Mouse (Mus musculus): ENCODE data around the gene Kcng1. TPM values are rescaled to one million over a fixed set of nuclear protein-coding genes. Genes with fewer than 3 reads are reported as not detected.

The Kcng1 gene
- polyA plus RNA-seq, 1 experiment from 2014 or later, result 0.10 TPM

- Histone ChIP-seq H3K27ac (no peak overlapping the region), H3K4me1 (replicated peaks) (no peaks in the 10 kb centered on the region), H3K4me2 (no peak overlapping the region), H3K4me3 (replicated peaks) (no peak overlapping the region), H3K36me3 (no peaks in the 10 kb centered on the region), H3K9me3 (replicated peaks) (no peaks in the 10 kb centered on the region), H3K27me3 (peaks cover 28% of the 10 kb centered on the region), H3K9ac (no peak overlapping the region)
- no peak for ATAC-seq (ENCODE audit: low read depth)
- DNase-seq, result no peak
- 35% methylated on average over 3 of the region's 3 CpGs for WGBS (ENCODE audit: insufficient replicate concordance)
Measured at GRCm38 (mm10) chr2:168260124-168260523, 21.4 kb downstream of the Kcng1 start.

GRCm38 (mm10) chr2:168259046-168259445 is 22.5 kb downstream of the Kcng1 start:
- peaks cover 32% of the 10 kb centered on the region for H3K27me3 ChIP-seq

GRCm38 (mm10) chr2:168257188-168257587 is 24.3 kb downstream of the Kcng1 start:
- Histone ChIP-seq H3K9me3 (replicated peaks) (no peaks in the 10 kb centered on the region), H3K36me3 (no peaks in the 10 kb centered on the region), H3K4me3 (replicated peaks) (no peak overlapping the region), H3K9ac (no peak overlapping the region), H3K4me1 (replicated peaks) (no peaks in the 10 kb centered on the region), H3K4me2 (no peak overlapping the region), H3K27ac (no peak overlapping the region), H3K27me3 (peaks cover 39% of the 10 kb centered on the region)
- no peak for ATAC-seq (ENCODE audit: low read depth)
- 46% methylated on average over 4 of the region's 4 CpGs for WGBS (ENCODE audit: insufficient replicate concordance)
- DNase-seq, result no peak

More at GRCm38 (mm10) chr2:168259046-168259445, 22.5 kb downstream of the Kcng1 start:
- Histone ChIP-seq H3K4me3 (replicated peaks) (no peak overlapping the region), H3K36me3 (no peaks in the 10 kb centered on the region), H3K9ac (no peak overlapping the region), H3K4me1 (replicated peaks) (no peaks in the 10 kb centered on the region), H3K4me2 (no peak overlapping the region), H3K27ac (no peak overlapping the region), H3K9me3 (replicated peaks) (no peaks in the 10 kb centered on the region)
- ATAC-seq (ENCODE audit: low read depth), result no peak
- 59% methylated on average over 8 of the region's 8 CpGs for WGBS (ENCODE audit: insufficient replicate concordance)
- no peak for DNase-seq

GRCm38 (mm10) chr2:168256506-168256905 is 25.0 kb downstream of the Kcng1 start:
- WGBS (ENCODE audit: insufficient replicate concordance), result 55% methylated on average over 3 of the region's 3 CpGs
- Histone ChIP-seq H3K27me3 (peaks cover 37% of the 10 kb centered on the region), H3K9me3 (replicated peaks) (no peaks in the 10 kb centered on the region), H3K4me3 (replicated peaks) (no peak overlapping the region), H3K4me2 (no peak overlapping the region), H3K36me3 (no peaks in the 10 kb centered on the region), H3K4me1 (replicated peaks) (no peaks in the 10 kb centered on the region), H3K9ac (no peak overlapping the region), H3K27ac (no peak overlapping the region)
- DNase-seq (no peak), ATAC-seq (ENCODE audit: low read depth) (no peak)

- Histone ChIP-seq H3K27ac (no peak overlapping the region), H3K9me3 (replicated peaks) (no peaks in the 10 kb centered on the region), H3K27me3 (peaks cover 32% of the 10 kb centered on the region), H3K36me3 (no peaks in the 10 kb centered on the region), H3K4me1 (replicated peaks) (no peaks in the 10 kb centered on the region), H3K4me3 (replicated peaks) (no peak overlapping the region), H3K9ac (no peak overlapping the region), H3K4me2 (no peak overlapping the region)
- 14% methylated on average over 7 of the region's 7 CpGs for WGBS (ENCODE audit: insufficient replicate concordance)
- DNase-seq (no peak), ATAC-seq (ENCODE audit: low read depth) (no peak)
Measured at GRCm38 (mm10) chr2:168253822-168254221, 27.7 kb downstream of the Kcng1 start.

- Histone ChIP-seq H3K4me2 (no peak overlapping the region), H3K27me3 (peaks cover 32% of the 10 kb centered on the region), H3K9me3 (replicated peaks) (no peaks in the 10 kb centered on the region), H3K9ac (no peak overlapping the region), H3K36me3 (no peaks in the 10 kb centered on the region), H3K4me1 (replicated peaks) (no peaks in the 10 kb centered on the region), H3K27ac (no peak overlapping the region), H3K4me3 (replicated peaks) (no peak overlapping the region)
- peak; percentile 35; the same call in 1 of the 2 replicates for ATAC-seq (ENCODE audit: low read depth)
- 12% methylated on average over 16 of the region's 16 CpGs for WGBS (ENCODE audit: insufficient replicate concordance)
- DNase-seq, result no peak
Measured at GRCm38 (mm10) chr2:168252639-168253292, 28.8 kb downstream of the Kcng1 start.

GRCm38 (mm10) chr2:168250270-168250669 is 31.3 kb downstream of the Kcng1 start:
- DNase-seq, result peak; percentile 63
- Histone ChIP-seq H3K4me1 (replicated peaks) (no peaks in the 10 kb centered on the region), H3K36me3 (no peaks in the 10 kb centered on the region), H3K4me3 (replicated peaks) (no peak overlapping the region), H3K4me2 (no peak overlapping the region), H3K9ac (no peak overlapping the region), H3K27ac (no peak overlapping the region), H3K27me3 (peaks cover 37% of the 10 kb centered on the region), H3K9me3 (replicated peaks) (no peaks in the 10 kb centered on the region)
- WGBS (ENCODE audit: insufficient replicate concordance), result 13% methylated on average over 8 of the region's 8 CpGs
- ATAC-seq (ENCODE audit: low read depth), result peak; percentile 51; the same call in 1 of the 2 replicates

GRCm38 (mm10) chr2:168248856-168249245 is 32.7 kb downstream of the Kcng1 start:
- Histone ChIP-seq H3K27me3 (peaks cover 31% of the 10 kb centered on the region), H3K9ac (no peak overlapping the region), H3K27ac (no peak overlapping the region), H3K36me3 (no peaks in the 10 kb centered on the region), H3K9me3 (replicated peaks) (no peaks in the 10 kb centered on the region), H3K4me1 (replicated peaks) (no peaks in the 10 kb centered on the region), H3K4me3 (replicated peaks) (no peak overlapping the region), H3K4me2 (no peak overlapping the region)
- ATAC-seq (ENCODE audit: low read depth) (no peak), DNase-seq (no peak)
- 10% methylated on average over 2 of the region's 2 CpGs for WGBS (ENCODE audit: insufficient replicate concordance)

- DNase-seq, result no peak
- no peak overlapping the region for H3K9ac ChIP-seq
- no peaks in the 10 kb centered on the region for H3K36me3 ChIP-seq
- H3K4me3 ChIP-seq (replicated peaks), result no peak overlapping the region
- H3K27ac ChIP-seq, result no peak overlapping the region
- no peak overlapping the region for H3K4me2 ChIP-seq
- H3K9me3 ChIP-seq (replicated peaks), result no peaks in the 10 kb centered on the region
- no peaks in the 10 kb centered on the region for H3K4me1 ChIP-seq (replicated peaks)
- ATAC-seq (ENCODE audit: low read depth), result no peak
- 50% methylated on average over 8 of the region's 8 CpGs for WGBS (ENCODE audit: insufficient replicate concordance)
- H3K27me3 ChIP-seq, result peaks cover 26% of the 10 kb centered on the region
Measured at GRCm38 (mm10) chr2:168248167-168248855, 33.2 kb downstream of the Kcng1 start.

GRCm38 (mm10) chr2:168245571-168245970 is 36.0 kb downstream of the Kcng1 start:
- Histone ChIP-seq H3K4me1 (replicated peaks) (no peaks in the 10 kb centered on the region), H3K4me2 (no peak overlapping the region), H3K27me3 (peaks cover 9% of the 10 kb centered on the region), H3K36me3 (no peaks in the 10 kb centered on the region), H3K27ac (no peak overlapping the region), H3K9me3 (replicated peaks) (no peaks in the 10 kb centered on the region), H3K9ac (no peak overlapping the region), H3K4me3 (replicated peaks) (no peak overlapping the region)
- ATAC-seq (ENCODE audit: low read depth) (no peak), DNase-seq (no peak)
- 35% methylated on average over 8 of the region's 8 CpGs for WGBS (ENCODE audit: insufficient replicate concordance)

GRCm38 (mm10) chr2:168243278-168243677 is 38.3 kb downstream of the Kcng1 start:
- DNase-seq (no peak), ATAC-seq (ENCODE audit: low read depth) (no peak)
- no peak overlapping the region for H3K4me3 ChIP-seq (replicated peaks)
- peaks cover 9% of the 10 kb centered on the region for H3K27me3 ChIP-seq
- no peak overlapping the region for H3K4me2 ChIP-seq
- no peak overlapping the region for H3K27ac ChIP-seq
- H3K9me3 ChIP-seq (replicated peaks), result peaks cover 1% of the 10 kb centered on the region; the same call in 1 of the 2 replicates
- H3K36me3 ChIP-seq, result no peaks in the 10 kb centered on the region
- no peaks in the 10 kb centered on the region for H3K4me1 ChIP-seq (replicated peaks)
- 68% methylated on average over 4 of the region's 4 CpGs for WGBS (ENCODE audit: insufficient replicate concordance)
- H3K9ac ChIP-seq, result no peak overlapping the region

- ATAC-seq (ENCODE audit: low read depth) (no peak), DNase-seq (no peak)
- Histone ChIP-seq H3K4me2 (no peak overlapping the region), H3K9me3 (replicated peaks) (peaks cover 3% of the 10 kb centered on the region; the same call in 1 of the 2 replicates), H3K36me3 (no peaks in the 10 kb centered on the region), H3K27me3 (peaks cover 9% of the 10 kb centered on the region), H3K4me1 (replicated peaks) (no peaks in the 10 kb centered on the region), H3K27ac (no peak overlapping the region), H3K9ac (no peak overlapping the region), H3K4me3 (replicated peaks) (no peak overlapping the region)
Measured at GRCm38 (mm10) chr2:168242841-168243240, 38.7 kb downstream of the Kcng1 start.

All from liver, embryonic 13.5 days (tissue).